8 mouse cellular contexts compared by ENCODE assay signal in the genomic region with DNA sequence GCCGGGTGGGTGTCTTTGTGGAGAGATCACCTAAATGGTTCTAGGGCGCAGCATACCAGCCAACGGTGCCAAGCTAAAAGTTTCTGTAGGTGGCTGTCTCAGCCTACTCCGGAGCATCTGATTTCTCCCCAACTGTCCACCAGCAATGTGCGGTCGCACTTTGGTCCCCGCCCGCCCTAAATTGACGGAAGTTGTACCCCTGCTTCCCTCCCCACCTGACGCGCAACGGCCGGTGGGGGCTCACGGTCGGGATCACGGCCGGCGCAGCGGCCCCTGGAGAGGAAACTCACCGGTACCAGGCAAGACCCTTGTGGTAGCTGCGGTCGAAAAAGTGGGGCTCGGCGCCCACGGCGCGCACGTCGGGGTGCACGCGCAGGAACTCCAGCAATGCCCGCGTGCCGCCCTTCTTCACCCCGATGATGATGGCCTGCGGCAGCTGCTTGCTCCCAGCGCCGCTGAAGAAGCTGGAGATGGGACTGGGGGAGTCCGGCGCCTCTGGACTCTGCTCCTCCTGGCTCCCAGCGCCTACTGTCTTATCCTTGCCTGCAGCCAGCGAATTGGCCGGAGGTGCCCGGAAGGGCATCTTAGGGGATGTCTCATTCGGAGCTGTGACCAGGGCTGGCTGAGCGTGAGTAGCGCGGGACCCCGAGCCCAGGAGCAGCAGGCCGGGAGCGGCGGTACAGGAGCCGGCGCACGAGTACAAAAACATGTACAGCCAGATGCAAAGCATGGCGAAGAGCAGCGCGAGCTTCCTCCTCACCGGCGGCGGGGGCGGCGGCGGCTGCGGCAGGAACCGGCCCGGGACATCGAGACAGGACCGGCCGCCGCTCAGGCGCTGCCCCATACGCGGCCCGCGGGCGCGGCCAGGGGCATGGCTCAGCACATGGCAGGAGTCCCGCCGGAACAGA. TPM values are rescaled to one million over a fixed set of nuclear protein-coding genes. Genes with fewer than 3 reads are reported as not detected.
DNase-seq lines count a peak whose midpoint lies in the region; ATAC-seq and TF ChIP-seq lines count a peak whose summit lies in the region.

No protein-coding gene starts in this region.

- no peaks in the 10 kb centered on the region for H3K36me3 ChIP-seq in heart, embryonic 10.5 days
- no peaks in the 10 kb centered on the region for H3K36me3 ChIP-seq in ES-Bruce4 (ENCODE audit: control insufficient read depth, insufficient read depth, low read length, poor library complexity, severe bottlenecking)
- H3K36me3 ChIP-seq in forebrain, embryonic 12.5 days (replicated peaks): no peaks in the 10 kb centered on the region
- H3K36me3 ChIP-seq in kidney, postnatal 0 days (ENCODE audit: insufficient read depth, low read length): no peaks in the 10 kb centered on the region
- no peaks in the 10 kb centered on the region for H3K36me3 ChIP-seq in midbrain, embryonic 15.5 days (replicated peaks)

- peak overlapping the region; percentile 93 for H3K4me2 ChIP-seq in forebrain, embryonic 12.5 days
- peak overlapping the region; percentile 73 for H3K4me2 ChIP-seq in kidney, postnatal 0 days (ENCODE audit: low read length)
- H3K4me2 ChIP-seq in midbrain, embryonic 15.5 days: peak overlapping the region; percentile 89

- peak overlapping the region; percentile 83 for H3K27ac ChIP-seq in heart, embryonic 10.5 days
- H3K27ac ChIP-seq in ES-Bruce4 (ENCODE audit: insufficient read depth, low read length): no peak overlapping the region
- 0 out of 2 replicates have a peak overlapping the region, but pooled peaks have one; percentile 43 for H3K27ac ChIP-seq in forebrain, embryonic 12.5 days
- H3K27ac ChIP-seq in kidney, postnatal 0 days: peak overlapping the region; percentile 68
- H3K27ac ChIP-seq in midbrain, embryonic 15.5 days: peak overlapping the region; percentile 61

- TF ChIP-seq POLR2A in ES-Bruce4 (IDR thresholded peaks at IDR 0.05; ENCODE audit: insufficient read depth, low read length): no peak

- 0 out of 2 replicates have a peak, but pooled peaks have one; percentile 9 for ATAC-seq in forebrain, embryonic 12.5 days (ENCODE audit: low FRiP score)
- no peak for ATAC-seq in kidney, postnatal 0 days (replicated peaks; ENCODE audit: low FRiP score, low read depth)
- peak; percentile 10 for ATAC-seq in midbrain, embryonic 15.5 days (replicated peaks)
- no peak for ATAC-seq in inflammation-experienced regulatory T-cells, adult 6 months

- H3K4me1 ChIP-seq in heart, embryonic 10.5 days: peaks cover 69% of the 10 kb centered on the region
- H3K4me1 ChIP-seq in ES-Bruce4 (ENCODE audit: control insufficient read depth, insufficient read depth, low read length): peaks cover 2% of the 10 kb centered on the region
- H3K4me1 ChIP-seq in forebrain, embryonic 12.5 days: peaks cover 74% of the 10 kb centered on the region
- peaks cover 18% of the 10 kb centered on the region; the same call in 1 of the 2 replicates for H3K4me1 ChIP-seq in kidney, postnatal 0 days (replicated peaks; ENCODE audit: insufficient read depth, low read length)
- peaks cover 58% of the 10 kb centered on the region for H3K4me1 ChIP-seq in midbrain, embryonic 15.5 days

- intact Hi-C loops in heart, postnatal 14 days (cut with DNase I): loop anchor here (2.0 to 10.0 kb wide), 3 partner anchors 304 to 976 kb away; no protein-coding TSS in a partner anchor

- under 1% methylated on average over 79 of the region's 80 CpGs for WGBS in heart, embryonic 10.5 days
- WGBS in forebrain, embryonic 12.5 days: under 1% methylated on average over 73 of the region's 80 CpGs
- under 1% methylated on average over 75 of the region's 80 CpGs for WGBS in kidney, postnatal 0 days
- WGBS in midbrain, embryonic 15.5 days: 1% methylated on average over 78 of the region's 80 CpGs

- peak overlapping the region; percentile 72 for H3K4me3 ChIP-seq in heart, embryonic 10.5 days
- H3K4me3 ChIP-seq in ES-Bruce4 (ENCODE audit: low read depth, low read length): peak overlapping the region; percentile 80
- peak overlapping the region; percentile 59 for H3K4me3 ChIP-seq in forebrain, embryonic 12.5 days (replicated peaks)
- peak overlapping the region; percentile 48 for H3K4me3 ChIP-seq in kidney, postnatal 0 days (replicated peaks; ENCODE audit: low read depth, low read length)
- peak overlapping the region; percentile 60 for H3K4me3 ChIP-seq in midbrain, embryonic 15.5 days

- no peak for DNase-seq in heart, embryonic 10.5 days (ENCODE audit: low spot score)
- DNase-seq in heart, postnatal 14 days: no peak
- DNase-seq in kidney, postnatal 0 days (ENCODE audit: low spot score): no peak
- DNase-seq in cerebellum, adult 9-10 months: no peak

- peaks cover 61% of the 10 kb centered on the region for H3K27me3 ChIP-seq in heart, embryonic 10.5 days (ENCODE audit: insufficient read depth, poor library complexity, severe bottlenecking)
- peaks cover 23% of the 10 kb centered on the region for H3K27me3 ChIP-seq in ES-Bruce4 (ENCODE audit: control insufficient read depth, insufficient read depth, low read length, poor library complexity, severe bottlenecking)
- peaks cover 95% of the 10 kb centered on the region for H3K27me3 ChIP-seq in forebrain, embryonic 12.5 days
- peaks cover 16% of the 10 kb centered on the region; the same call in 1 of the 2 replicates for H3K27me3 ChIP-seq in kidney, postnatal 0 days (ENCODE audit: insufficient read depth, low read length)
- peaks cover 42% of the 10 kb centered on the region for H3K27me3 ChIP-seq in midbrain, embryonic 15.5 days (replicated peaks)

- no peak for TF ChIP-seq EP300 in ES-Bruce4 (IDR thresholded peaks at IDR 0.05; ENCODE audit: insufficient read depth, low read depth, low read length)

- H3K9me3 ChIP-seq in heart, embryonic 10.5 days: no peaks in the 10 kb centered on the region
- no peaks in the 10 kb centered on the region for H3K9me3 ChIP-seq in ES-Bruce4 (replicated peaks; ENCODE audit: control insufficient read depth, insufficient read depth, low read length, poor library complexity, severe bottlenecking)
- H3K9me3 ChIP-seq in forebrain, embryonic 12.5 days: no peaks in the 10 kb centered on the region
- H3K9me3 ChIP-seq in kidney, postnatal 0 days (replicated peaks; ENCODE audit: low read length): no peaks in the 10 kb centered on the region
- H3K9me3 ChIP-seq in midbrain, embryonic 15.5 days: no peaks in the 10 kb centered on the region

- peak overlapping the region; percentile 76 for H3K9ac ChIP-seq in ES-Bruce4 (ENCODE audit: low read depth, poor library complexity, severe bottlenecking)
- H3K9ac ChIP-seq in forebrain, embryonic 12.5 days: peak overlapping the region; percentile 60
- peak overlapping the region; percentile 72 for H3K9ac ChIP-seq in kidney, postnatal 0 days (ENCODE audit: low read depth, low read length)
- H3K9ac ChIP-seq in midbrain, embryonic 15.5 days: peak overlapping the region; percentile 49

- TF ChIP-seq CTCF in ES-Bruce4 (IDR thresholded peaks at IDR 0.05; ENCODE audit: low read depth, low read length): no peak
- no peak for TF ChIP-seq CTCF in kidney, postnatal 0 days (IDR thresholded peaks at IDR 0.05; ENCODE audit: low read depth)

RNA-seq across cellular contexts. Expression of a gene that starts 0.8 kb away (rescaled TPM):
- polyA plus RNA-seq in heart, embryonic 10.5 days (2016; fragmentation: Nextera tagmentation; extraction: Ambion mirVana): 5.9 and 23.9 TPM in 2 replicates
- 1 to 10 TPM; 1.3 TPM for total RNA-seq in heart, postnatal 14 days (2021)
- polyA plus RNA-seq in ES-Bruce4 (2011; ENCODE audit: insufficient read depth, insufficient read length, low read depth, missing spikeins): 8.4 and 9.6 TPM in 2 replicates
- polyA plus RNA-seq in forebrain, embryonic 12.5 days (2016; fragmentation: Nextera tagmentation; extraction: Ambion mirVana): 8.8 and 9.2 TPM in 2 replicates
- polyA plus RNA-seq in kidney, postnatal 0 days (2015; fragmentation: Nextera tagmentation; extraction: Ambion mirVana): 25.7 and 27.1 TPM in 2 replicates
- polyA plus RNA-seq in midbrain, embryonic 15.5 days (2015; fragmentation: Nextera tagmentation; extraction: Ambion mirVana): 13.0 and 14.2 TPM in 2 replicates
- polyA plus RNA-seq in inflammation-experienced regulatory T-cells, adult 6 months (2017; shearing (Covaris generic)): 1 to 10 TPM; 3.8 to 5.8 (median 3.8) TPM

Comparison
In these comparisons a context has a peak if more than half of its experiments do, and no peak if none do; other contexts are left out.
1. ATAC-seq: peak in forebrain, embryonic 12.5 days (single experiment) and midbrain, embryonic 15.5 days (single experiment); none in kidney, postnatal 0 days (single experiment) and inflammation-experienced regulatory T-cells, adult 6 months (single experiment).
2. Peak in every context shown above with its lines, with median percentiles within 50 percentile points of each other: H3K4me3 ChIP-seq, H3K9ac ChIP-seq and H3K4me2 ChIP-seq.